Mouse (Mus musculus) neural tube, embryonic 15.5 days (tissue): ENCODE measurements around the gene Dennd6b. TPM values are rescaled to one million over a fixed set of nuclear protein-coding genes. Genes with fewer than 3 reads are reported as not detected.
A peak's percentile ranks its signal among the peaks of the same experiment; 100 is the strongest.

Experiments
- ATAC-seq: fragments of 200-750 bp; cut with Nextera tagmentation; 2 replicates; pipeline ENCODE4 v1.8.0; 2017; ENCODE audit warnings: mild to moderate bottlenecking, moderate TSS enrichment, moderate library complexity; ENCODE audit not compliant: low FRiP score
- H3K27ac ChIP-seq: fragments of 300-500 bp; sonication (generic); replicated peaks from 2 replicates; pipeline ENCODE4 v1.5.1; 2015; ENCODE audit warnings: mild to moderate bottlenecking, inconsistent platforms
- H3K27me3 ChIP-seq: fragments of 300-500 bp; sonication (generic); replicated peaks from 2 replicates; pipeline ENCODE4 v1.6.1; 2015; ENCODE audit warnings: inconsistent platforms
- H3K36me3 ChIP-seq: fragments of 300-500 bp; sonication (generic); 2 replicates; pipeline ENCODE4 v1.6.1; 2015; ENCODE audit warnings: inconsistent platforms
- H3K4me1 ChIP-seq: fragments of 300-500 bp; sonication (generic); 2 replicates; pipeline ENCODE4 v1.6.1; 2015; ENCODE audit warnings: inconsistent platforms
- H3K4me2 ChIP-seq: fragments of 300-500 bp; sonication (generic); 2 replicates; pipeline ENCODE4 v1.6.1; 2015; ENCODE audit warnings: inconsistent platforms, mild to moderate bottlenecking, moderate library complexity
- H3K4me3 ChIP-seq: fragments of 300-500 bp; sonication (generic); replicated peaks from 2 replicates; pipeline ENCODE4 v1.5.1; 2015; ENCODE audit warnings: mild to moderate bottlenecking, inconsistent platforms
- H3K9ac ChIP-seq: fragments of 300-500 bp; sonication (generic); replicated peaks from 2 replicates; pipeline ENCODE4 v1.6.1; 2015; ENCODE audit warnings: mild to moderate bottlenecking, inconsistent platforms
- H3K9me3 ChIP-seq: fragments of 300-500 bp; sonication (generic); replicated peaks from 2 replicates; pipeline ENCODE4 v1.6.1; 2016; ENCODE audit warnings: inconsistent platforms
- WGBS: fragments of 180-500 bp; shearing (Covaris S2); methylation state at CpG from one replicate; pipeline ENCODE4 v1.1.7; 2015; ENCODE audit warnings: mixed read lengths; 5-methylcytosine and 5-hydroxymethylcytosine counted together
- polyA plus RNA-seq: library from polyadenylated mRNA; unstranded; fragments of >200 nt; fragmentation: Nextera tagmentation; extraction: Ambion mirVana; gene quantifications from 2 replicates; pipeline ENCODE4 v1.2.1, GENCODE M21; 2015

Dennd6b gene
- polyA plus RNA-seq, 1 experiment from 2014 or later = 91.0 TPM

- Histone ChIP-seq H3K27ac (peak overlapping the region; percentile 92), H3K36me3 (no peaks in the 10 kb centered on the region), H3K4me2 (peak overlapping the region; percentile 79), H3K27me3 (no peaks in the 10 kb centered on the region), H3K9me3 (no peaks in the 10 kb centered on the region), H3K4me3 (peak overlapping the region; percentile 33), H3K9ac (peak overlapping the region; percentile 45), H3K4me1 (peaks cover 39% of the 10 kb centered on the region)
- WGBS = 17% methylated on average over 22 of the region's 22 CpGs
- ATAC-seq = peak; percentile 16; the same call in 1 of the 2 replicates
Measured at GRCm38 (mm10) chr15:89209886-89210761, 13.8 kb upstream of the Dennd6b start.

GRCm38 (mm10) chr15:89207457-89207856 lies 11.2 kb upstream of the Dennd6b start:
- H3K9me3 ChIP-seq = peaks cover 11% of the 10 kb centered on the region
- H3K27ac ChIP-seq = no peak overlapping the region
- H3K4me2 ChIP-seq = no peak overlapping the region
- ATAC-seq = no peak
- H3K4me1 ChIP-seq = peaks cover 14% of the 10 kb centered on the region
- H3K36me3 ChIP-seq = no peaks in the 10 kb centered on the region
- 93% methylated on average over 4 of the region's 4 CpGs for WGBS
- no peaks in the 10 kb centered on the region for H3K27me3 ChIP-seq
- no peak overlapping the region for H3K4me3 ChIP-seq
- no peak overlapping the region for H3K9ac ChIP-seq

GRCm38 (mm10) chr15:89197056-89197455 lies 760 bp upstream of the Dennd6b start:
- no peak for ATAC-seq
- H3K27me3 ChIP-seq = no peaks in the 10 kb centered on the region
- H3K4me2 ChIP-seq = peak overlapping the region; percentile 77
- H3K27ac ChIP-seq = peak overlapping the region; percentile 99
- H3K36me3 ChIP-seq = 0 out of 2 replicates have a peak, but pooled peaks cover 3% of the 10 kb centered on the region
- peak overlapping the region; percentile 97 for H3K4me3 ChIP-seq
- peaks cover 24% of the 10 kb centered on the region for H3K4me1 ChIP-seq
- 61% methylated on average over 15 of the region's 15 CpGs for WGBS
- H3K9me3 ChIP-seq = 0 out of 2 replicates have a peak, but pooled peaks cover 1% of the 10 kb centered on the region
- peak overlapping the region; percentile 100 for H3K9ac ChIP-seq

GRCm38 (mm10) chr15:89195690-89196312 lies 495 bp downstream of the Dennd6b start:
- Histone ChIP-seq H3K36me3 (peaks cover 6% of the 10 kb centered on the region), H3K9ac (peak overlapping the region; percentile 100), H3K27ac (peak overlapping the region; percentile 99), H3K9me3 (no peaks in the 10 kb centered on the region), H3K27me3 (no peaks in the 10 kb centered on the region), H3K4me3 (peak overlapping the region; percentile 97), H3K4me1 (peaks cover 24% of the 10 kb centered on the region), H3K4me2 (peak overlapping the region; percentile 77)
- under 1% methylated on average over 25 of the region's 25 CpGs for WGBS
- ATAC-seq = peak; percentile 93

- Histone ChIP-seq H3K4me3 (peak overlapping the region; percentile 97), H3K36me3 (peaks cover 12% of the 10 kb centered on the region), H3K27ac (peak overlapping the region; percentile 99), H3K4me2 (peak overlapping the region; percentile 77), H3K27me3 (no peaks in the 10 kb centered on the region), H3K9ac (peak overlapping the region; percentile 100), H3K9me3 (no peaks in the 10 kb centered on the region), H3K4me1 (peaks cover 24% of the 10 kb centered on the region)
- ATAC-seq = peak; percentile 12; the same call in 1 of the 2 replicates
- WGBS = 30% methylated on average over 6 of the region's 6 CpGs
Measured at GRCm38 (mm10) chr15:89195261-89195681, 1.0 kb downstream of the Dennd6b start.

- 77% methylated on average over 5 of the region's 5 CpGs for WGBS
- H3K27ac ChIP-seq = no peak overlapping the region
Measured at GRCm38 (mm10) chr15:89184937-89185227, 11.4 kb downstream of the Dennd6b start.

GRCm38 (mm10) chr15:89184141-89184936 lies 12.0 kb downstream of the Dennd6b start:
- no peak overlapping the region for H3K9ac ChIP-seq
- peaks cover 33% of the 10 kb centered on the region for H3K4me1 ChIP-seq
- ATAC-seq = no peak
- H3K27me3 ChIP-seq = no peaks in the 10 kb centered on the region
- no peaks in the 10 kb centered on the region for H3K9me3 ChIP-seq
- H3K27ac ChIP-seq = 0 out of 2 replicates have a peak overlapping the region, but pooled peaks have one; percentile 37
- no peak overlapping the region for H3K4me2 ChIP-seq
- H3K36me3 ChIP-seq = peaks cover 48% of the 10 kb centered on the region
- no peak overlapping the region for H3K4me3 ChIP-seq
- WGBS = 45% methylated on average over 5 of the region's 5 CpGs

More at GRCm38 (mm10) chr15:89184937-89185227, 11.4 kb downstream of the Dennd6b start:
- Histone ChIP-seq H3K27me3 (no peaks in the 10 kb centered on the region), H3K4me2 (no peak overlapping the region), H3K4me3 (no peak overlapping the region), H3K36me3 (peaks cover 53% of the 10 kb centered on the region), H3K9me3 (no peaks in the 10 kb centered on the region), H3K9ac (no peak overlapping the region), H3K4me1 (peaks cover 28% of the 10 kb centered on the region)
- ATAC-seq = no peak

- WGBS = 59% methylated on average over 5 of the region's 5 CpGs
- H3K4me2 ChIP-seq = no peak overlapping the region
Measured at GRCm38 (mm10) chr15:89182842-89183241, 13.5 kb downstream of the Dennd6b start.

GRCm38 (mm10) chr15:89182328-89182741 lies 14.0 kb downstream of the Dennd6b start:
- Histone ChIP-seq H3K9ac (no peak overlapping the region), H3K36me3 (peaks cover 30% of the 10 kb centered on the region), H3K4me1 (peaks cover 53% of the 10 kb centered on the region), H3K27me3 (no peaks in the 10 kb centered on the region), H3K4me2 (no peak overlapping the region), H3K4me3 (no peak overlapping the region), H3K27ac (peak overlapping the region; percentile 34; the same call in 1 of the 2 replicates), H3K9me3 (no peaks in the 10 kb centered on the region)
- ATAC-seq = no peak
- 45% methylated on average over 6 of the region's 6 CpGs for WGBS

More at GRCm38 (mm10) chr15:89182842-89183241, 13.5 kb downstream of the Dennd6b start:
- Histone ChIP-seq H3K9me3 (no peaks in the 10 kb centered on the region), H3K4me3 (no peak overlapping the region), H3K36me3 (peaks cover 33% of the 10 kb centered on the region), H3K27ac (no peak overlapping the region; the same call in 1 of the 2 replicates), H3K9ac (no peak overlapping the region), H3K4me1 (peaks cover 48% of the 10 kb centered on the region), H3K27me3 (no peaks in the 10 kb centered on the region)
- no peak for ATAC-seq

GRCm38 (mm10) chr15:89181561-89182270 lies 14.6 kb downstream of the Dennd6b start:
- Histone ChIP-seq H3K9me3 (no peaks in the 10 kb centered on the region), H3K27me3 (no peaks in the 10 kb centered on the region), H3K27ac (peak overlapping the region; percentile 91; the same call in 1 of the 2 replicates), H3K4me3 (peak overlapping the region; percentile 76; the same call in 1 of the 2 replicates), H3K36me3 (peaks cover 23% of the 10 kb centered on the region), H3K4me2 (peak overlapping the region; percentile 90), H3K9ac (0 out of 2 replicates have a peak overlapping the region, but pooled peaks have one; percentile 94), H3K4me1 (peaks cover 60% of the 10 kb centered on the region)
- WGBS = 81% methylated on average over 10 of the region's 10 CpGs
- no peak for ATAC-seq
